Mouse (Mus musculus) intestine, postnatal 0 days (tissue): ENCODE measurements around the gene Snx30. TPM values are rescaled to one million over a fixed set of nuclear protein-coding genes. Genes with fewer than 3 reads are reported as not detected.

ENCODE experiments used
- ATAC-seq: fragments of 200-750 bp; cut with Nextera tagmentation; 2 replicates; pipeline ENCODE4 v1.8.0; 2017; ENCODE audit warnings: mild to moderate bottlenecking, moderate TSS enrichment, moderate library complexity
- H3K27ac ChIP-seq: fragments of 300-500 bp; sonication (generic); 2 replicates; pipeline ENCODE4 v1.5.1; 2014; ENCODE audit warnings: mild to moderate bottlenecking, low read depth, low read length, moderate library complexity
- H3K27me3 ChIP-seq: fragments of 300-500 bp; sonication (generic); replicated peaks from 2 replicates; pipeline ENCODE4 v1.6.1; 2014; ENCODE audit warnings: low read length, mixed read lengths; ENCODE audit not compliant: control insufficient read depth, insufficient read depth
- H3K36me3 ChIP-seq: fragments of 300-500 bp; sonication (generic); 2 replicates; pipeline ENCODE4 v1.6.1; 2014; ENCODE audit warnings: mild to moderate bottlenecking, moderate library complexity; ENCODE audit not compliant: control insufficient read depth, insufficient read depth
- H3K4me1 ChIP-seq: fragments of 300-500 bp; sonication (generic); replicated peaks from 2 replicates; pipeline ENCODE4 v1.6.1; 2014; ENCODE audit warnings: antibody characterized with exemption, low read length, mixed read lengths; ENCODE audit not compliant: control insufficient read depth, insufficient read depth
- H3K4me2 ChIP-seq: fragments of 300-500 bp; sonication (generic); replicated peaks from 2 replicates; pipeline ENCODE4 v1.6.1; 2014; ENCODE audit warnings: low read depth, mild to moderate bottlenecking, moderate library complexity
- H3K4me3 ChIP-seq: fragments of 300-500 bp; sonication (generic); 2 replicates; pipeline ENCODE4 v1.5.1; 2014; ENCODE audit warnings: low read depth, low read length
- H3K9ac ChIP-seq: fragments of 300-500 bp; sonication (generic); 2 replicates; pipeline ENCODE4 v1.6.1; 2014; ENCODE audit warnings: mild to moderate bottlenecking, low read depth, low read length
- H3K9me3 ChIP-seq: fragments of 300-500 bp; sonication (generic); 2 replicates; pipeline ENCODE4 v1.6.1; 2016; ENCODE audit warnings: mixed run types; ENCODE audit not compliant: control insufficient read depth
- CTCF ChIP-seq: sonication (generic); IDR thresholded peaks from 2 replicates; pipeline ENCODE4 v1.5.1; 2016; ENCODE audit warnings: low read depth, mild to moderate bottlenecking, control low read depth, antibody characterized with exemption, moderate library complexity
- WGBS: fragments of 180-500 bp; shearing (Covaris S2); extraction: QIAGEN DNeasy Blood & Tissue Kit; methylation state at CpG from one replicate; pipeline ENCODE4 v1.1.7; 2014; 5-methylcytosine and 5-hydroxymethylcytosine counted together
- polyA plus RNA-seq: library from polyadenylated mRNA; unstranded; fragments of >200 nt; fragmentation: Nextera tagmentation; extraction: Ambion mirVana; gene quantifications from 2 replicates; pipeline ENCODE4 v1.2.1, GENCODE M21; 2015

The Snx30 gene
- polyA plus RNA-seq, 1 experiment from 2014 or later, result 5.1 TPM

GRCm38 (mm10) chr4:59844460-59845244 lies 39.0 kb downstream of the Snx30 start:
- no peak overlapping the region for H3K9ac ChIP-seq
- H3K9me3 ChIP-seq, result no peaks in the 10 kb centered on the region
- H3K4me3 ChIP-seq, result no peak overlapping the region
- H3K27me3 ChIP-seq, result no peaks in the 10 kb centered on the region
- ATAC-seq, result no peak
- TF ChIP-seq CTCF, result no peak
- H3K4me1 ChIP-seq, result no peaks in the 10 kb centered on the region; the same call in 1 of the 2 replicates
- H3K27ac ChIP-seq, result no peak overlapping the region
- no peak overlapping the region for H3K4me2 ChIP-seq
- no peaks in the 10 kb centered on the region for H3K36me3 ChIP-seq
- WGBS, result 83% methylated on average over 15 of the region's 15 CpGs

- no peak for TF ChIP-seq CTCF
- WGBS, result 77% methylated on average over 3 of the region's 3 CpGs
Observed at GRCm38 (mm10) chr4:59845245-59845637, 39.6 kb downstream of the Snx30 start.

GRCm38 (mm10) chr4:59847447-59847846 lies 41.8 kb downstream of the Snx30 start:
- no peak overlapping the region for H3K4me3 ChIP-seq
- H3K9ac ChIP-seq, result no peak overlapping the region
- no peak overlapping the region for H3K27ac ChIP-seq
- ATAC-seq, result no peak
- H3K36me3 ChIP-seq, result no peaks in the 10 kb centered on the region
- H3K9me3 ChIP-seq, result no peaks in the 10 kb centered on the region
- WGBS, result 85% methylated on average over 5 of the region's 5 CpGs
- no peaks in the 10 kb centered on the region for H3K4me1 ChIP-seq
- H3K27me3 ChIP-seq, result no peaks in the 10 kb centered on the region
- no peak overlapping the region for H3K4me2 ChIP-seq
- no peak for TF ChIP-seq CTCF

More at GRCm38 (mm10) chr4:59845245-59845637, 39.6 kb downstream of the Snx30 start:
- H3K9me3 ChIP-seq, result no peaks in the 10 kb centered on the region
- H3K27me3 ChIP-seq, result no peaks in the 10 kb centered on the region
- H3K4me3 ChIP-seq, result no peak overlapping the region
- no peak overlapping the region for H3K4me2 ChIP-seq
- no peak overlapping the region for H3K9ac ChIP-seq
- H3K36me3 ChIP-seq, result no peaks in the 10 kb centered on the region
- H3K27ac ChIP-seq, result no peak overlapping the region
- H3K4me1 ChIP-seq, result no peaks in the 10 kb centered on the region; the same call in 1 of the 2 replicates
- no peak for ATAC-seq

- 72% methylated on average over 2 of the region's 2 CpGs for WGBS
- no peaks in the 10 kb centered on the region for H3K9me3 ChIP-seq
- H3K36me3 ChIP-seq, result no peaks in the 10 kb centered on the region
- no peak overlapping the region for H3K27ac ChIP-seq
- no peak overlapping the region for H3K9ac ChIP-seq
- no peaks in the 10 kb centered on the region for H3K27me3 ChIP-seq
- H3K4me1 ChIP-seq, result no peaks in the 10 kb centered on the region
- no peak overlapping the region for H3K4me2 ChIP-seq
- TF ChIP-seq CTCF, result peak; percentile 90
- H3K4me3 ChIP-seq, result no peak overlapping the region
- ATAC-seq, result no peak
Observed at GRCm38 (mm10) chr4:59850181-59850580, 44.5 kb downstream of the Snx30 start.

- H3K4me1 ChIP-seq, result no peaks in the 10 kb centered on the region
- H3K27me3 ChIP-seq, result no peaks in the 10 kb centered on the region
- no peaks in the 10 kb centered on the region for H3K36me3 ChIP-seq
- no peak overlapping the region for H3K4me2 ChIP-seq
- 86% methylated on average over 5 of the region's 5 CpGs for WGBS
- no peak overlapping the region for H3K9ac ChIP-seq
- no peak for TF ChIP-seq CTCF
- no peak overlapping the region for H3K27ac ChIP-seq
- no peaks in the 10 kb centered on the region for H3K9me3 ChIP-seq
- no peak for ATAC-seq
- no peak overlapping the region for H3K4me3 ChIP-seq
Observed at GRCm38 (mm10) chr4:59850886-59851623, 45.4 kb downstream of the Snx30 start.

GRCm38 (mm10) chr4:59853155-59853554 lies 47.5 kb downstream of the Snx30 start:
- 86% methylated on average over 7 of the region's 7 CpGs for WGBS
- Histone ChIP-seq H3K36me3 (no peaks in the 10 kb centered on the region), H3K9ac (no peak overlapping the region), H3K4me1 (no peaks in the 10 kb centered on the region), H3K9me3 (no peaks in the 10 kb centered on the region), H3K4me3 (no peak overlapping the region), H3K4me2 (no peak overlapping the region), H3K27me3 (no peaks in the 10 kb centered on the region), H3K27ac (no peak overlapping the region)
- no peak for ATAC-seq
- TF ChIP-seq CTCF, result no peak
